Mouse (Mus musculus): ENCODE measurements around the gene Sema4f. TPM values are rescaled to one million over a fixed set of nuclear protein-coding genes. Genes with fewer than 3 reads are reported as not detected.

Sema4f gene
- polyA plus RNA-seq, 1 experiment, result not detected

DNA sequence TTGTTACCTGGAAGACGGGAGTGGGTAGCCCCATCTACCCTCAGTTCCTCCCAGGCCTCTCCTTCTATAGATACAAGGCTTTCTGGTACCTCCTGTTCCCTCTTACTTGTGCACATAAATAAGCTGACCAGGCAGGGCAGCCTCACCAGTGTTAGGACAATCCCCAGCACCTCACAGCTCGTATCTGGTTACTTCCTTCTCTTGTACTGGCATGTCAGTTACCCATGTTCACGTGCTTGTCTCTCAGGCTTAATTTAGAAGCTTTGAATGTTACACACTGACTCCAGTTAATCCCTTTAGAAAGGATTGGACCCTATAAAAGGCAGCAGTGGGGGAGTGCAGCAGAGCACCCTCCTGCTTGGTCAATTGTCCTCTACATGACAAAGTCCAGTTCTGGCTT, 42.3 kb downstream of the Sema4f start:
- TF ChIP-seq GATA1 (IDR thresholded peaks at IDR 0.05; ENCODE audit: low read length), result no peak

DNA sequence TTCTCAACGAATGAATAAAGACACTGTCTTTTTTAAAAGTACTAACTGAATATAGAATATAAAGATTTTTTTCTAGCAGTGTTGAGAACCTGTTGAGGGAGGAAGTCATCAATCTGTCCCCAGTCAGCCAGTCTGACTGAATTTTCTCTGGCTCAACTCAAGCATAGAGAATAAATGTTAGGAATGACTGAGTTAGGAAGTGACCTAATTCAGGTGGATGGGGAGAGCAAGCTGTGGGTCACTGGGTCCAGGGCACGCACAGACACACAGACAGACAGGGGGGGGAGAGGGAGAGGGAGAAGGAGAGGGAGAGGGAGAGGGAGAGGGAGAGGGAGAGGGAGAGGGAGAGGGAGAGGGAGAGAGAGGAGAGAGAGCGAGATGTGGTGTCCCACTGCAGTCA, 46.2 kb downstream of the Sema4f start:
- no peak for TF ChIP-seq GATA1 (IDR thresholded peaks at IDR 0.05; ENCODE audit: low read length)

DNA sequence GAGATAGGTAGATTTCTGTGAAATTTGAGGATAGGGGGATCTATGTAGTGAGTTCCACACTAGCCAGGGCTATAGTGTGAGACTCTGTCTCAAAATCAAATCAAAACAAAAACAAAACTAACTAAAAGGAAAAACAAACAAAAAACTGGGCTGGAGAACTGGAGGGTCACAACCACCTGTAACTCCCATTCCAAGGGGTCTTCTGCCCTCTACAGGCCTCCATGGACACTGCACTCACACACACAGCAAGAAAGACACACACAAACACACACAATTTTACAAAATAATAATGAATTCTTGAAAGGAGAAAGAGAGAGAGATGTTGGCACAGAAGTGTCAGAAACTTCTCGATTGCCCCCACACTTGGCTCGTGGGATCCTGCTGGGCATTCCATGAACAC, 47.0 kb downstream of the Sema4f start:
- no peak for TF ChIP-seq GATA1 (IDR thresholded peaks at IDR 0.05; ENCODE audit: low read length)

GRCm38 (mm10) chr6:82891488-82891887, 48.1 kb downstream of the Sema4f start:
- TF ChIP-seq GATA1 (IDR thresholded peaks at IDR 0.05; ENCODE audit: low read length), result no peak

- TF ChIP-seq GATA1 (IDR thresholded peaks at IDR 0.05; ENCODE audit: low read length), result no peak
These were observed 53.2 kb downstream of the Sema4f start for GRCm38 (mm10) chr6:82886330-82886729.

GRCm38 (mm10) chr6:82885909-82886308, 53.7 kb downstream of the Sema4f start:
- TF ChIP-seq GATA1 (IDR thresholded peaks at IDR 0.05; ENCODE audit: low read length), result no peak

DNA sequence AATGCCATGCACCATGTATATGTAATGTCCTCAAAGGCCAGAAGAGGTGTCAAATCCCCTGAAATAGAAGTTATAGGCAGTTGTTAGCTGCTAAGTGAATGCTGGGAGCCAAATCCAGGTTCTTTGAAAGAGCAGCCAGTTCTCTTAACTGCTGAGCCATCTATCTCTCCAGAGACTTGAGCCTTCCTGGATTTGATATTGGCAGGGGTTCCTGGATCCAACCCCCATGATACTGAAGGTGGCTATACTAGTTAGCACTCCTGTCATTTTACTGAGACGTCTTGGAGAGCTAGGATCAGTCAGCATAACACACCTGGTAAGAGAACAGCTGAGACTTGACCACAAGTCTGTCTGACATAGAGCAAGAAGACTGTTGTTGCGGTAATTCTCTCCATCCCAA, 54.1 kb downstream of the Sema4f start:
- TF ChIP-seq GATA1 (IDR thresholded peaks at IDR 0.05; ENCODE audit: low read length), result no peak

DNA sequence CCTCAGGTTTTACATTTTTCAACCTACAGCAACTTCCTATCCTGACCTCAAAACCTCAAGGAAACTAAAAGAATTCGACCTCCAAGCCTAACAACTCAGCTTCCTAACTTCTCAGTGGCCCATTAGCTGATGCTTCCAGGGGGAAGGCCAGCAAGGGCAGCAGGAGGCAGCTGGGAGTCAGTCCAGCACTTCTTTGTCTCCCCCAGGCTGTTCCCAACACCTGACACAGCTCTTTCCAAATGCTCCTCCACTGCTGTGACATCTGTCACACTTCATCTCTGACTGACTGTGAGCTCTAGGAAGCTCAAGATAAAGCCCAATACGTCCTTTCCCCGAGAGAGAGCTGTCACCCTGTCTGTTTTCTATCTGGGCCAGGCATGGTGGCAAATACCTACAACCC, 55.0 kb downstream of the Sema4f start:
- no peak for TF ChIP-seq GATA1 (IDR thresholded peaks at IDR 0.05; ENCODE audit: low read length)

- TF ChIP-seq GATA1 (IDR thresholded peaks at IDR 0.05; ENCODE audit: low read length), result no peak
These were observed 58.0 kb downstream of the Sema4f start for GRCm38 (mm10) chr6:82881485-82882096.

DNA sequence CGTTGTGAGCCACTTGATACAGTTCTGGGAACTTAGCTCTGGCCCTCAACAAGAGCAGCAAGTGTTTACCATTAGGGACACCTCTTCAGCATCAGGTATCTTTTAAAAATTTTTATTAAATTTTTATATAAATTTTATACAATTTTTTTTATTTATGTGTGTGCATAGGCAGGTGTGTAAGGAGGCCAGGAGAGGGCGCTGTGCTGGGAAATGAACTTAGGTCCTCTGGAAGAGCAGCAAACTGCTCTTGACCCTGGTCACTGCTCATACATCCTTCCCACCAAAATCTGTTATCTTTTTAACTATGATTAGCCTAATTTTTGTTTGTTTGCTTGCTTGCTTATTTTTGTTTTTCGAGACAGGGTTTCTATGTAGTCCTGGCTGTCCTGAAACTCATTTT, 58.8 kb downstream of the Sema4f start:
- TF ChIP-seq GATA1 (IDR thresholded peaks at IDR 0.05; ENCODE audit: low read length), result no peak

- no peak for TF ChIP-seq GATA1 (IDR thresholded peaks at IDR 0.05; ENCODE audit: low read length)
These were observed 60.0 kb downstream of the Sema4f start for GRCm38 (mm10) chr6:82879463-82880089.

GRCm38 (mm10) chr6:82875509-82875935, 64.0 kb downstream of the Sema4f start:
- no peak for TF ChIP-seq GATA1 (IDR thresholded peaks at IDR 0.05; ENCODE audit: low read length)

DNA sequence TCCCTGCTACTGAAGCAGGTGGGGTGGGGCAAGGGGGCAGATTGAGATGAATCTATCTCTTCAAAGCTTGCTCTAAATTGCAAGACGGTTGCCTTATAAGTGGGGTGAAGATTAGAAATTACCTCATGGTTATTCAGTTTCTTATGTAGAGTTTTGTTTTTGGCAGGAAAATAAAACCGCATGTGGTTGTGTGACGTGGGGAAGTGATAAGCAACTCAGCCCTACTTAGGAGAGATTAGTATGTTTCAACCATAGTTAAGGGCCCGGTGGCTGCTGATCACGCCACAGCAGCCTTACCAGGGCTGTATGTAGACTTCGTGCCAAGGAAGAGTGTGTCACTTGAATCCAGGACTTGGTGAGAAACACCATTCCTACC, 67.2 kb downstream of the Sema4f start:
- peak; percentile 83 for TF ChIP-seq GATA1 (IDR thresholded peaks at IDR 0.05; ENCODE audit: low read length)

DNA sequence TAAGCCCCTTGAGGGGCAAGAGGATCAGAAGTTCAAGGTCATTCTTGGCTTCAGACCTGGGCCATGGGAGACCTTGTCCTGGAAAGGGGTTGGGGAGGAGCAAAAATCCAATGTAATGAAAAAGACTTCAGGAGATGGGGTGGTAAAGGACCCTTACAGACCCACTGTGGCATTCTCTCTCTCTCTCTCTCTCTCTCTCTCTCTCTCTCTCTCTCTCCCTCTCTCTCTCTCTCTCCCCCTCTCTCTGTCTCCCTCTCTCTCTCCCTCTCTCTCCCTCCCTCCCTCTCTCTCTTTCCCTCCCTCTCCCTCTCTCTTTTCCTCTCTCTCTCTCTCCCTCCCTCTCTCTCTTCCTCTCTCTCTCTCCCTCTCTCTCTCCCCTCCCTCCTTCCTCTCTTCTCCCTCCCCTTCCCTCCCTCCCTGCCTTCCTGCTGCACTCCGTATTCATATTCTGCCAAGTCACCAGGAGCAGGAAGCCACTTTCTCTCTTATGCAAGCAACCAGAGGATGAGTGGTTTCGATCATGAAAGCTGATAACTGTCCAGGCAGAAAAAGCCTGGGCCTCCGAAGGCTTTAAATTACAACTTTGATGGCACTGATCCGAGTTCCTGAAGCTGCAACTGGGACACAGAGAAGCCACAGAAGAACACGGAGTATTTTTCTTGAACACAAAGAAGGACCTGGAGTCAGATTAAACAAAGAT, 67.8 kb downstream of the Sema4f start:
- TF ChIP-seq GATA1 (IDR thresholded peaks at IDR 0.05; ENCODE audit: low read length), result no peak

GRCm38 (mm10) chr6:82868476-82868875, 71.1 kb downstream of the Sema4f start:
- no peak for TF ChIP-seq GATA1 (IDR thresholded peaks at IDR 0.05; ENCODE audit: low read length)

- TF ChIP-seq GATA1 (IDR thresholded peaks at IDR 0.05; ENCODE audit: low read length), result no peak
These were observed 76.1 kb downstream of the Sema4f start for GRCm38 (mm10) chr6:82863380-82863874.

GRCm38 (mm10) chr6:82862475-82862874, 77.1 kb downstream of the Sema4f start:
- TF ChIP-seq GATA1 (IDR thresholded peaks at IDR 0.05; ENCODE audit: low read length), result no peak

Data from G1E-ER4 (cell line).